Mouse (Mus musculus) midbrain, embryonic 12.5 days (tissue): ENCODE data around the gene Opcml. TPM values are rescaled to one million over a fixed set of nuclear protein-coding genes. Genes with fewer than 3 reads are reported as not detected.

Experiments
- ATAC-seq: fragments of 200-750 bp; cut with Nextera tagmentation; 2 replicates; pipeline ENCODE4 v1.8.0; 2017; ENCODE audit warnings: low read depth, moderate TSS enrichment, moderate library complexity; ENCODE audit not compliant: low FRiP score
- H3K27ac ChIP-seq: fragments of 300-500 bp; sonication (generic); replicated peaks from 2 replicates; pipeline ENCODE4 v1.5.1; 2016; ENCODE audit warnings: mild to moderate bottlenecking
- H3K27me3 ChIP-seq: fragments of 300-500 bp; sonication (generic); 2 replicates; pipeline ENCODE4 v1.6.1; 2016; ENCODE audit warnings: mild to moderate bottlenecking
- H3K36me3 ChIP-seq: fragments of 300-500 bp; sonication (generic); 2 replicates; pipeline ENCODE4 v1.6.1; 2016
- H3K4me1 ChIP-seq: fragments of 300-500 bp; sonication (generic); 2 replicates; pipeline ENCODE4 v1.6.1; 2016
- H3K4me2 ChIP-seq: fragments of 300-500 bp; sonication (generic); replicated peaks from 2 replicates; pipeline ENCODE4 v1.6.1; 2016; ENCODE audit warnings: mild to moderate bottlenecking, moderate library complexity
- H3K4me3 ChIP-seq: fragments of 300-500 bp; sonication (generic); 2 replicates; pipeline ENCODE4 v1.5.1; 2016; ENCODE audit warnings: mild to moderate bottlenecking
- H3K9ac ChIP-seq: fragments of 300-500 bp; sonication (generic); replicated peaks from 2 replicates; pipeline ENCODE4 v1.6.1; 2016; ENCODE audit warnings: mild to moderate bottlenecking, moderate library complexity
- H3K9me3 ChIP-seq: fragments of 300-500 bp; sonication (generic); 2 replicates; pipeline ENCODE4 v1.6.1; 2016; ENCODE audit warnings: mild to moderate bottlenecking
- WGBS: fragments of 180-500 bp; shearing (Covaris S2); methylation state at CpG from one replicate; pipeline ENCODE4 v1.1.7; 2016; 5-methylcytosine and 5-hydroxymethylcytosine counted together
- polyA plus RNA-seq: library from polyadenylated mRNA; unstranded; fragments of >200 nt; fragmentation: Nextera tagmentation; extraction: Ambion mirVana; gene quantifications from 2 replicates; pipeline ENCODE4 v1.2.1, GENCODE M21; 2016

Gene Opcml
- polyA plus RNA-seq, 1 experiment from 2014 or later, result 7.0 TPM

- Histone ChIP-seq H3K4me2 (no peak overlapping the region), H3K9ac (no peak overlapping the region), H3K27me3 (no peaks in the 10 kb centered on the region), H3K9me3 (no peaks in the 10 kb centered on the region), H3K4me3 (no peak overlapping the region), H3K27ac (no peak overlapping the region), H3K4me1 (no peaks in the 10 kb centered on the region), H3K36me3 (no peaks in the 10 kb centered on the region)
- WGBS, result 46% methylated on average over 5 of the region's 5 CpGs
- no peak for ATAC-seq
Measured at GRCm38 (mm10) chr9:27889636-27890035, 99.1 kb downstream of the Opcml start.

- WGBS, result 64% methylated on average over 3 of the region's 3 CpGs
- no peaks in the 10 kb centered on the region for H3K9me3 ChIP-seq
- ATAC-seq, result no peak
- H3K4me2 ChIP-seq, result no peak overlapping the region
- H3K36me3 ChIP-seq, result no peaks in the 10 kb centered on the region
- no peak overlapping the region for H3K27ac ChIP-seq
- H3K4me1 ChIP-seq, result no peaks in the 10 kb centered on the region
- no peaks in the 10 kb centered on the region for H3K27me3 ChIP-seq
- no peak overlapping the region for H3K9ac ChIP-seq
- no peak overlapping the region for H3K4me3 ChIP-seq
Measured at GRCm38 (mm10) chr9:27917250-27917649, 126.7 kb downstream of the Opcml start.

- H3K9ac ChIP-seq, result no peak overlapping the region
- no peaks in the 10 kb centered on the region for H3K36me3 ChIP-seq
- H3K4me2 ChIP-seq, result no peak overlapping the region
- H3K27me3 ChIP-seq, result no peaks in the 10 kb centered on the region
- no peak overlapping the region for H3K4me3 ChIP-seq
- no peak for ATAC-seq
- no peak overlapping the region for H3K27ac ChIP-seq
- no peaks in the 10 kb centered on the region for H3K4me1 ChIP-seq
- H3K9me3 ChIP-seq, result no peaks in the 10 kb centered on the region
- WGBS, result 95% methylated on average over 1 of the region's 1 CpGs
Measured at GRCm38 (mm10) chr9:27923495-27923894, 132.9 kb downstream of the Opcml start.

DNA sequence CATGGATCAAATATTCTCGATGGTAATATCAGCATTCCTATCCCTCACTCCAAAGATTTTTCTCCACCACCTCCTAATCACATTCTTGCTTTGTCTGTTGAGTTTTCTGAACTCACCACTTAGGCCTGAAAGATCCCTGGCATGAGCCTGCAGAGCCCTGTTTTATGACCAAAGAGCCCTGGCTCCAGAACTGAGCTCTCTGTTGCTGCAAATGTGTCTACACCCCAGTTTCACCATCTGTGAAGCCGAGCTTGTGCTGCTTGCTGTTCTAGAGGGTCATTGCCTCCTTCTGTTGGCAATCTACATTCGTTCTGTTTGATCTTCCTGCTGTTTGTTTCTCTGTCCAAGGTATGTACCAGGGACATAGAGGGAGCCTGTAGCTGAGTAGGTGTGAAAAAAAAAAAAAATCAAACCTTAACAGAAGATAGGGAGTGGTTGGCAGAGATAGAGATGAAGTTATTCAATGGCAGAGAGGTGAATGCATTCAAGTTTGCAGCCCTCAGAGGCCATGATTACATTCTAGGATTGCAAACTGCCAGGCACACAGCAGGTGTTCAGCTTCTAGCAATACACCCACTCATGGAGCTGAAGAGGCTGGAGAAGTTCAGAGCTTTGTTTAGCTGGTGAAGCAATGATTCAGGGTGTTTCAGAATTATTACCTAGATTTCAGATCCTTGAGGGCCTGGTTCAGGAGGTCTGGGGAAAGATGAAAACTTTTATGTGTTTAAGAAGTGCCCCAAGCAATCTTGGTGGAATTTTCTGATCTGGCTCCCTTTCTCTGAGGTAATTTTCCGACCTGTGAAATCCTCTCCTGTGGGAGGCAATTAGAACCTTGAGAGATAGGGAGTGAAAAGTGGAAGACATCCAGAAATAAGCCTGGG is 133.6 kb downstream of the Opcml start:
- H3K4me2 ChIP-seq, result no peak overlapping the region
- H3K4me1 ChIP-seq, result no peaks in the 10 kb centered on the region
- no peak for ATAC-seq
- H3K27ac ChIP-seq, result no peak overlapping the region
- H3K4me3 ChIP-seq, result no peak overlapping the region
- H3K27me3 ChIP-seq, result no peaks in the 10 kb centered on the region
- H3K9me3 ChIP-seq, result no peaks in the 10 kb centered on the region
- H3K9ac ChIP-seq, result no peak overlapping the region
- H3K36me3 ChIP-seq, result no peaks in the 10 kb centered on the region
- 78% methylated on average over 4 of the region's 4 CpGs for WGBS

- no peak for ATAC-seq
- Histone ChIP-seq H3K4me3 (no peak overlapping the region), H3K9ac (no peak overlapping the region), H3K4me2 (no peak overlapping the region), H3K9me3 (no peaks in the 10 kb centered on the region), H3K36me3 (no peaks in the 10 kb centered on the region), H3K27ac (no peak overlapping the region), H3K27me3 (no peaks in the 10 kb centered on the region), H3K4me1 (no peaks in the 10 kb centered on the region)
- 51% methylated on average over 2 of the region's 2 CpGs for WGBS
Measured at GRCm38 (mm10) chr9:27925650-27926049, 135.1 kb downstream of the Opcml start.

DNA sequence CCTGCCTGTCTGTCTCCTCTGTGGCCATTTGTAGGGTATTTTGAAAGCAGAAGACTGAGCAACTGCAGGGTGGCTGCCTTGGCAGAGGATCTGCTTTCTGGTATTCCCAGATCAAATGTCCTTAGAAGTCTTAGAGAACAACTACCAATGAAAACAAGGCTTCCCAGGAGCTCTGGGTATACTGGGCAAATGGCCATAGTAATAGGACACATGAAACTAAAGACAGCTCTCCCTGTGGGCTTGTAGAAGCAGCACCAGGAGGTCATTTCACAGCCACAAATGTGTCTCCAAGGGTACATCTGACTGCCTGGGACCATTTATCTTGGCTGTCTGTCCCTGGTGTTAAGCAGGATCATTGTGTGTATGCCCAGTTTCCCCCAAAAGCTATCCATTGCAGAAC is 146.7 kb downstream of the Opcml start:
- H3K27me3 ChIP-seq, result no peaks in the 10 kb centered on the region
- no peak for ATAC-seq
- H3K9ac ChIP-seq, result no peak overlapping the region
- no peaks in the 10 kb centered on the region for H3K36me3 ChIP-seq
- H3K4me1 ChIP-seq, result no peaks in the 10 kb centered on the region
- no peak overlapping the region for H3K4me2 ChIP-seq
- no peaks in the 10 kb centered on the region for H3K9me3 ChIP-seq
- H3K27ac ChIP-seq, result no peak overlapping the region
- no peak overlapping the region for H3K4me3 ChIP-seq

DNA sequence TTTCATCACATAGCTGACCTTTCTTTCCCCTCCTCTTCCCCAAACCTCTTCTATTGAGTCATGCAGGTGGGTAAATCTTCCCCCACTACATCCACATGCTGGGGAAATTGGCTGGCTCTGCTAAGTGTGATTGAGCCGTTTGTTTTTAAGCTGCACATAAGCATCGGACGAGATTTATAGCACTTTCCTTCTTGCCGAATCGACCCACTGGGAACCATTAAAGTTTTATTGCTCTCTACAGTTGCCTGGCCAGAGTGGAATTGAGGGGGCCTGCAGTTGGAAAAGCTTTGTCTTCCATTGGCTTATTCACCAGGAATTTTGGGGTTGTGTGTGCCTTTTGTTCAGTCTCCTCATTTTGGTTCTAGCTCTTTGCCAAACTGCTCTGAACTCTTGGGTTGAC is 147.1 kb downstream of the Opcml start:
- H3K9ac ChIP-seq, result no peak overlapping the region
- WGBS, result 92% methylated on average over 5 of the region's 5 CpGs
- H3K4me1 ChIP-seq, result no peaks in the 10 kb centered on the region
- no peak overlapping the region for H3K27ac ChIP-seq
- H3K4me2 ChIP-seq, result no peak overlapping the region
- no peaks in the 10 kb centered on the region for H3K9me3 ChIP-seq
- H3K27me3 ChIP-seq, result no peaks in the 10 kb centered on the region
- no peaks in the 10 kb centered on the region for H3K36me3 ChIP-seq
- no peak for ATAC-seq
- no peak overlapping the region for H3K4me3 ChIP-seq

- 64% methylated on average over 11 of the region's 11 CpGs for WGBS
- H3K27me3 ChIP-seq, result no peaks in the 10 kb centered on the region
- H3K4me3 ChIP-seq, result no peak overlapping the region
- no peaks in the 10 kb centered on the region for H3K4me1 ChIP-seq
- no peak for ATAC-seq
- no peak overlapping the region for H3K9ac ChIP-seq
- H3K9me3 ChIP-seq, result no peaks in the 10 kb centered on the region
- H3K27ac ChIP-seq, result no peak overlapping the region
- no peak overlapping the region for H3K4me2 ChIP-seq
- no peaks in the 10 kb centered on the region for H3K36me3 ChIP-seq
Measured at GRCm38 (mm10) chr9:27945323-27946010, 154.9 kb downstream of the Opcml start.

DNA sequence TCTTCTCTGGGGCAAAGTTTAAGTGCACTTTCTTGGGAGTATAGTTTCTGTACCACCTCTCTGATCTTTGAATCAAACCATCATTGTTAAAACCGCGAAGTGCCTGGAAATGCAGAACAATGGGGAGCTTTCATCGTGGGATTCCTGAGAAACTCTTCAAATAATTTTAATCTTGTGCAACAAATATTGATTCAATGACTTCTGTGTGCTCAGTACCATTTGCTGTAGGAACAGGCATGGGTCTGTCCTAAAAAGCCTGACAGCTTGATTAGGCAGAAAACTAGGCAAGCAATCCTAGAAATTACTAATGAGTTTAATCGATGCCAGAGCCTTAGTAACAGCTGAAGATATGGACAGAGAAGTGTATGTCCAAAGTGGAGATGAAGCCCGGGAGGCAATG is 160.5 kb downstream of the Opcml start:
- H3K27me3 ChIP-seq, result no peaks in the 10 kb centered on the region
- H3K9me3 ChIP-seq, result no peaks in the 10 kb centered on the region
- H3K9ac ChIP-seq, result no peak overlapping the region
- ATAC-seq, result no peak
- no peaks in the 10 kb centered on the region for H3K36me3 ChIP-seq
- 48% methylated on average over 5 of the region's 5 CpGs for WGBS
- H3K4me3 ChIP-seq, result no peak overlapping the region
- H3K27ac ChIP-seq, result no peak overlapping the region
- no peak overlapping the region for H3K4me2 ChIP-seq
- peaks cover 8% of the 10 kb centered on the region; the same call in 1 of the 2 replicates for H3K4me1 ChIP-seq

GRCm38 (mm10) chr9:27961682-27962081 is 171.1 kb downstream of the Opcml start:
- no peak overlapping the region for H3K4me3 ChIP-seq
- no peak overlapping the region for H3K27ac ChIP-seq
- no peaks in the 10 kb centered on the region for H3K36me3 ChIP-seq
- H3K9me3 ChIP-seq, result no peaks in the 10 kb centered on the region
- no peak overlapping the region for H3K9ac ChIP-seq
- no peak overlapping the region for H3K4me2 ChIP-seq
- 0 out of 2 replicates have a peak, but pooled peaks cover 3% of the 10 kb centered on the region for H3K4me1 ChIP-seq
- no peaks in the 10 kb centered on the region for H3K27me3 ChIP-seq
- 81% methylated on average over 3 of the region's 3 CpGs for WGBS
- no peak for ATAC-seq

DNA sequence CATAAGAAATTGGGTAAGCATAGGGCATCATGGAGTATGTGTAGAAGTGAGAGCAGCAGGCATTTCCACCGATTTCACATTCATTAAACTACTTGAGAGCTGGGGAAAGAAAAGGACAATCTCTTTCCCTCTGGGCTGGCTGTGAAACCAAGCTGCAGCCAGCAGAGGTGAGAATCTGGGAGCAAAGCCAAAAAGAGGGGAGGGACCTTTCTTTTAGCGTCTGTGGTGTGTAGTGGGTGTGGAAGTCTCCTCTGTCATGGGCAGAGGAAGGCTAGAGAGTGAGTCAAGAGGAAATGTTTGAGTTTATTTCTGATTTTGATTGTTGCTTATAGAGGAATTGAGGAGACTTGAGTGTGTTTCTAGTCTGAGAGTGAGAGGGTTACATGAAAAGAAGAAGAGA is 172.8 kb downstream of the Opcml start:
- ATAC-seq, result no peak
- Histone ChIP-seq H3K4me1 (0 out of 2 replicates have a peak, but pooled peaks cover 3% of the 10 kb centered on the region), H3K9ac (no peak overlapping the region), H3K27ac (no peak overlapping the region), H3K9me3 (no peaks in the 10 kb centered on the region), H3K4me2 (no peak overlapping the region), H3K36me3 (no peaks in the 10 kb centered on the region), H3K4me3 (no peak overlapping the region), H3K27me3 (no peaks in the 10 kb centered on the region)
- 68% methylated on average over 2 of the region's 2 CpGs for WGBS

DNA sequence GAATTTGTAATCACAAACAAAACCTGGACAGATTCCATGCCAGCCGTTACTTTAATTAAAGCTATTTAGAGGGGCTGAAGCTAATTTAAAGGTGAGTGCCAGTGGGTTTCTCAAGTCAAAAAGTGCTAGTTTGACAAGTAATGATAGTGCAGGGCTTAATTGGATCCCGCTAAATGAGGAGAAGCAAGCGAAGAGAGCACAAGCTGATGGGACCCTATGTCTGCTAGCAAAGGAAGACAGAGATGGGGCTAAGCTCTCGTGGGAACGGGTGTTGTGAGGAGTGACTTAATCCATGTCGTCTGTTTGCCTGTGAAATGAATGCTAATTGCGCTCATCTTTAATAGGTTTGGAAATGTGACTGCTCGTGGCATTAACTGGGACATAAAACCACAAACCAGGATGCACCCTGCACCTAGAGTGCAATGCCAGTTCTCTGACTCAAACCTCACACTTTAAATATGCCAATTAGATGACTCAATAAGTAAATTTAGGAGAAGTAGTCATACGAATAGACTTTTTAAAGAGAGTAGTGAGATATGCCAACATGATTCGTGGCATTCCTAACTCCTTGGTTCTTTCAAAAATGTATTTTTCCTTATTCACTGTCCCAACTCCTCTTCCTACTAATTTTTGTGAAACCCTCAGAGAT is 174.5 kb downstream of the Opcml start:
- H3K9me3 ChIP-seq, result no peaks in the 10 kb centered on the region
- no peak overlapping the region for H3K9ac ChIP-seq
- no peak for ATAC-seq
- H3K27me3 ChIP-seq, result no peaks in the 10 kb centered on the region
- WGBS, result 77% methylated on average over 10 of the region's 10 CpGs
- H3K36me3 ChIP-seq, result no peaks in the 10 kb centered on the region
- H3K4me3 ChIP-seq, result no peak overlapping the region
- no peak overlapping the region for H3K4me2 ChIP-seq
- H3K27ac ChIP-seq, result no peak overlapping the region
- 0 out of 2 replicates have a peak, but pooled peaks cover 3% of the 10 kb centered on the region for H3K4me1 ChIP-seq
